Mouse (Mus musculus): ENCODE measurements around the gene Cd180. TPM values are rescaled to one million over a fixed set of nuclear protein-coding genes. Genes with fewer than 3 reads are reported as not detected.

Cd180 gene
- polyA plus RNA-seq, 1 experiment from 2014 or later, result 0.44 TPM

DNA sequence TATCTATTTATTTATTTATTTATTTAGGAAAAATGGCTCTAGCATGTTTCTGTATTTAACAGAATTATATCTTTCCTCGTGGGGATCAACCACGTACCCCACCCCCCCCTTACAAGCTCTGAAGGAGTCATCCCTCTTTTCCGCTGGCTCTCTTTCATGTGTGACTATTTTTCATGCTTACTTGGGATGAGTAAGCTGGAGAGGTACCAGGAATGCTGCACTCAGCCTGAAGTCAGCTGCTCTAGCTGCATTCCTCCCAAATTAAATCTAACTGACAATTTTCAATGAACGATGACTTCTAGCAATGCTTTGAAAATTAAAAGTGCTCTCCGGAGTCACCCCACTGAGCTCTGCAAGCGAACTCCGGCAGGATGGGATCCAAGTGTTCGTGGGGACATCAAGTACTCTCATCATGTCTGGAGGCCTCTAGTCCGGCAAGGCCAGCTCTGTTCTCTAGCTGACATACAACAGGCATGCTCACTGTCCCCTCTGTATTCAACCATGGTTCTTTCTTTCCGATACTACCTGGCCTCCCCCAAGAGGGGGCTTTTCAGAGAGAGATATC, 93.4 kb downstream of the Cd180 start:
- Histone ChIP-seq H3K9me3 (replicated peaks) (no peaks in the 10 kb centered on the region), H3K36me3 (peaks cover 11% of the 10 kb centered on the region; the same call in 1 of the 2 replicates), H3K4me3 (replicated peaks) (no peak overlapping the region), H3K27ac (replicated peaks) (no peak overlapping the region), H3K27me3 (no peaks in the 10 kb centered on the region), H3K4me1 (peaks cover 3% of the 10 kb centered on the region; the same call in 1 of the 2 replicates), H3K4me2 (replicated peaks) (no peak overlapping the region), H3K9ac (no peak overlapping the region)
- WGBS, result 63% methylated on average over 10 of the region's 10 CpGs
- no peak for ATAC-seq (ENCODE audit: insufficient number of reproducible peaks, low FRiP score, low TSS enrichment, low read depth)

All from embryonic facial prominence, embryonic 15.5 days (tissue).